Mouse (Mus musculus): ENCODE measurements around the gene Cox20. TPM values are rescaled to one million over a fixed set of nuclear protein-coding genes. Genes with fewer than 3 reads are reported as not detected.
"Not testable (repeated sequence)": the region's sequence is repeated elsewhere in the genome, so short reads cannot be mapped to it uniquely, and the experiment has no call there.

The Cox20 gene
- polyA plus RNA-seq, 1 experiment from 2014 or later = 146 TPM

DNA sequence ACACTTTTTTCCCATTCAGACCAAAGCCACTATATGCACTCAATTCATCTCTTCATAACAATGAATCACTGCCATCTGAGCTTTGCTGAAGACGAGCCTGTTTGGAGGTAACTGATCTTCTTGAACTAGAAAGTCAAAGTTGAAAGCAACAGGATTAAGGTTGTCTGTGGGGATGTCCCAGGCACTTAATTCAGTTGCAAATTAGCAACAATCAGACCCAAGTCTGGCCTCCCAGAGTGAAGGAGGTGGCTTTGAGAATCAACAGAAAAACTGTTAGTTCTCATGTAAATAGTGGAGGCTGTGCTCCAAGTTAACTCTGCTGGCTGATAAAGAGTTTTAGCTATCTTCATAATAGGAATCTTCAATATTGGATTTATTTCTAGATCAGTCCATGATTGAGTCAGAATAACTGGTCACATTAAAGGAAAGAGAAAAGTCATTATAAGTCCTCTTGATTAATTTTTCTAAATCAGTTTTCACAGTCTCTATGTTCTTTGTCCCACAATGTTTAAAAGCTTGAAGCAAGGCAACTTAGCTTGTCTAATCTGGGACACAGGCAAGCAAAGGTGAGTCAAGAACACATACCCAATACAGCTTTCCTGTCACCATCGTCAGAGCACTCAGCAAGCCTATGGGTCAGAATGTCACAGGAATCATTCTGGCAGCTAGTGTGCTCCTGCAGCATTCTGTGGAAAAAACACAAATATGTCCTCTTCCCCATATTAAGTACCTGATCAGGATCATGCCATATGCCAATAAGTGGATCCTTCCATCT, 34.8 kb upstream of the Cox20 start:
- WGBS = 61% methylated on average over 2 of the region's 2 CpGs
- Histone ChIP-seq H3K27ac (replicated peaks) (no peak overlapping the region), H3K4me3 (ENCODE audit: low read depth, low read length) (no peak overlapping the region), H3K4me2 (replicated peaks; ENCODE audit: low read depth) (no peak overlapping the region), H3K27me3 (ENCODE audit: control insufficient read depth, insufficient read depth, low read length) (no peaks in the 10 kb centered on the region), H3K9me3 (ENCODE audit: control insufficient read depth, low read length) (no peaks in the 10 kb centered on the region), H3K9ac (ENCODE audit: low read length) (no peak overlapping the region), H3K4me1 (replicated peaks; ENCODE audit: control insufficient read depth, insufficient read depth) (no peaks in the 10 kb centered on the region), H3K36me3 (ENCODE audit: control insufficient read depth, insufficient read depth, low read length) (no peaks in the 10 kb centered on the region)
- TF ChIP-seq CTCF (IDR thresholded peaks at IDR 0.05; ENCODE audit: low read depth) = no peak
- TF ChIP-seq EP300 (optimal IDR thresholded peaks at IDR 0.05) = no peak
- no peak for ATAC-seq (ENCODE audit: low FRiP score, low TSS enrichment)
- no peak for DNase-seq (ENCODE audit: low spot score)

DNA sequence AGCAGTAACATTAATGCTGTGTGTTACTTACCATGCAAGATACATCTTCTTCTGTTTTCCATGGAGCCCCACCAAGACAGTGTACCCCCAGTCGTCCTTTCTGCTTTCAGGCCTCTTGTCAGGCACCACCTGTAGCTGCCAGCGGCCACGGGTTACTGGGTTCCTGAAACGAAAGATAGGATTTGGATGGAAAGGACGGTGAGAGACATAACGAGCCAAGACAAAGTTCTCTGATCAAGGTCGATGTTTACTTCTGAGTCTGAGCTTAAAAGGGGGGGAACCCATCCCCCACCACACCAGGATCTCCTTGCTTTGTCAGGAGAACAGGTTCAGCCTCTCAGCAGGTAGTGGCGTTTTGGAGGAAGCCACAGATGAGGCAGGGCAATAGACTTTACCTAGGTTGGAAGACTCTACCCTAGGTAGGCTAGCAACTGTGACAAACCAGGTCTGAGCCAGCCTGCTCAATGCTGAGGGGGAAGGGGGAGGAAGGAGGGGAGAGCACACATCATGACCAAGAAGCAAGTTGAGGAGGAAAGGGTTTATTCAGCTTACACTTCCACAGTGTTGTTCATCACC, 31.2 kb upstream of the Cox20 start:
- Histone ChIP-seq H3K9ac (ENCODE audit: low read length) (no peak overlapping the region), H3K4me2 (replicated peaks; ENCODE audit: low read depth) (no peak overlapping the region), H3K36me3 (ENCODE audit: control insufficient read depth, insufficient read depth, low read length) (no peaks in the 10 kb centered on the region), H3K4me3 (ENCODE audit: low read depth, low read length) (no peak overlapping the region), H3K27ac (replicated peaks) (no peak overlapping the region), H3K27me3 (ENCODE audit: control insufficient read depth, insufficient read depth, low read length) (no peaks in the 10 kb centered on the region), H3K4me1 (replicated peaks; ENCODE audit: control insufficient read depth, insufficient read depth) (no peaks in the 10 kb centered on the region), H3K9me3 (ENCODE audit: control insufficient read depth, low read length) (no peaks in the 10 kb centered on the region)
- no peak for ATAC-seq (ENCODE audit: low FRiP score, low TSS enrichment)
- WGBS = 55% methylated on average over 8 of the region's 8 CpGs
- no peak for DNase-seq (ENCODE audit: low spot score)
- TF ChIP-seq EP300 (optimal IDR thresholded peaks at IDR 0.05) (no peak), CTCF (IDR thresholded peaks at IDR 0.05; ENCODE audit: low read depth) (no peak)

DNA sequence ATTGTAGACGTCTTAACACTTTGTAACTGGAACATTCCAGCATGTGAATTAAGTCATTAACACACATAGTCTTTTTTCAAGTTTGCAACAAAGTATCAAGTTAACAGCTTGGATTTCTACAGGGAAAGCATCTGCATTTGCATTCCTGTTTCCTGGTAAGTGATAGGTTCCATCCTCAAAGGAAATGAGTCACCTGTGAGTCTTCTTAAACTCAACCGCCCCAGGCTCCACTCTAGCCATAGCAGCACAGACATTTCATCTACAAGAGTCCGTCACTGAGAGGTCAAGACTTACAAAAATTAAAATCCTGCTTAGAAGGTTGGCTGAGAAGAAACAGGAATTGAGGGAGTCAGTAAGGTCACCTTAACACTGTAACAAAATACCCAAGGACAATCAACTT, 27.2 kb upstream of the Cox20 start:
- Histone ChIP-seq H3K27me3 (ENCODE audit: control insufficient read depth, insufficient read depth, low read length) (no peaks in the 10 kb centered on the region), H3K4me2 (replicated peaks; ENCODE audit: low read depth) (no peak overlapping the region), H3K9me3 (ENCODE audit: control insufficient read depth, low read length) (no peaks in the 10 kb centered on the region), H3K4me3 (ENCODE audit: low read depth, low read length) (no peak overlapping the region), H3K27ac (replicated peaks) (no peak overlapping the region), H3K9ac (ENCODE audit: low read length) (no peak overlapping the region), H3K4me1 (replicated peaks; ENCODE audit: control insufficient read depth, insufficient read depth) (no peaks in the 10 kb centered on the region), H3K36me3 (ENCODE audit: control insufficient read depth, insufficient read depth, low read length) (no peaks in the 10 kb centered on the region)
- DNase-seq (ENCODE audit: low spot score) (no peak), ATAC-seq (ENCODE audit: low FRiP score, low TSS enrichment) (no peak)
- TF ChIP-seq CTCF (IDR thresholded peaks at IDR 0.05; ENCODE audit: low read depth) (no peak), EP300 (optimal IDR thresholded peaks at IDR 0.05) (no peak)
- WGBS = 81% methylated on average over 3 of the region's 3 CpGs

DNA sequence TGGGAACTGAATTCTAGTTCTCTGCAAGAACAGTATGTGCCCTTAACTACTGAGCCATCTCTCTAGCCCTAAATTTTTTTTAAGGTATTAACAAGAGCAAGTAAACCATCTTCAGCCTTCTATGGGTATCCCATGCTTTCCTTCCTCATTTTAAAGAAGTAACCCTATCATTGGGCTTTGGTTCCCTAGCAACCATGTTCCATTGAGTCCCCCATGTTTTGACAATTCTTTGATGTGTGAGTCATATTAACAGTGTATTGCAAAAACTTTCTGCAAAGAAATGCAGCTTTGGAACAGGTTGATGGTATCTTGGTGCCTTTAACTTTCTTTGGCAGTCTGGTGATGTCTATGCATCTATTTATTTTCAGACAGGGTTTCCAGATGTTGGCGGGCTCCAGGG, 24.9 kb upstream of the Cox20 start:
- Histone ChIP-seq H3K27me3 (ENCODE audit: control insufficient read depth, insufficient read depth, low read length) (no peaks in the 10 kb centered on the region), H3K4me3 (ENCODE audit: low read depth, low read length) (no peak overlapping the region), H3K4me2 (replicated peaks; ENCODE audit: low read depth) (no peak overlapping the region), H3K4me1 (replicated peaks; ENCODE audit: control insufficient read depth, insufficient read depth) (no peaks in the 10 kb centered on the region), H3K36me3 (ENCODE audit: control insufficient read depth, insufficient read depth, low read length) (no peaks in the 10 kb centered on the region), H3K9me3 (ENCODE audit: control insufficient read depth, low read length) (no peaks in the 10 kb centered on the region), H3K9ac (ENCODE audit: low read length) (no peak overlapping the region), H3K27ac (replicated peaks) (no peak overlapping the region)
- TF ChIP-seq CTCF (IDR thresholded peaks at IDR 0.05; ENCODE audit: low read depth) (no peak), EP300 (optimal IDR thresholded peaks at IDR 0.05) (no peak)
- WGBS = 91% methylated on average over 1 of the region's 1 CpGs
- ATAC-seq (ENCODE audit: low FRiP score, low TSS enrichment) = no peak
- no peak for DNase-seq (ENCODE audit: low spot score)

DNA sequence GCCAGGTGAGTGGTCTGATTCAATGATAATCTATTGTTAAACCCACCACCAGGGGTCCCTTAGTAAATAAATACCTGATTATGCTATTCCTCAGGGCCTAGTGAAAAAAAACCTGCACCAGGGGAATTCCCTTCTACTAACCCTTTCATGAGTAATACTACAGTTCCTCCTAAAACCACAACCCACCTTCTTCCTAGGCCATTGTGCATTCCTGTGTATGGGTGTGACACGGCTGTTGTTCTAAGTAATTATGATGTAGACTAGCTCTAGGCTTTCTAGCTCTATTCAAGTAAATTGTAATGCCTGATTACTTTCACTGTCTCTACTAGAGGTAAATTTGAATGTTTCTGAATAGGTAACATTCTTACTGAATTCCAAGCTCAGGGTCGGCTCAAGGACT, 17.7 kb upstream of the Cox20 start:
- not testable (repeated sequence) for H3K4me3 ChIP-seq (ENCODE audit: low read depth, low read length); H3K36me3 ChIP-seq (ENCODE audit: control insufficient read depth, insufficient read depth, low read length); H3K27ac ChIP-seq (replicated peaks); H3K9me3 ChIP-seq (ENCODE audit: control insufficient read depth, low read length); H3K4me1 ChIP-seq (replicated peaks; ENCODE audit: control insufficient read depth, insufficient read depth); DNase-seq (ENCODE audit: low spot score); ATAC-seq (ENCODE audit: low FRiP score, low TSS enrichment); H3K27me3 ChIP-seq (ENCODE audit: control insufficient read depth, insufficient read depth, low read length); H3K9ac ChIP-seq (ENCODE audit: low read length); H3K4me2 ChIP-seq (replicated peaks; ENCODE audit: low read depth)
- WGBS = 89% methylated on average over 2 of the region's 2 CpGs

DNA sequence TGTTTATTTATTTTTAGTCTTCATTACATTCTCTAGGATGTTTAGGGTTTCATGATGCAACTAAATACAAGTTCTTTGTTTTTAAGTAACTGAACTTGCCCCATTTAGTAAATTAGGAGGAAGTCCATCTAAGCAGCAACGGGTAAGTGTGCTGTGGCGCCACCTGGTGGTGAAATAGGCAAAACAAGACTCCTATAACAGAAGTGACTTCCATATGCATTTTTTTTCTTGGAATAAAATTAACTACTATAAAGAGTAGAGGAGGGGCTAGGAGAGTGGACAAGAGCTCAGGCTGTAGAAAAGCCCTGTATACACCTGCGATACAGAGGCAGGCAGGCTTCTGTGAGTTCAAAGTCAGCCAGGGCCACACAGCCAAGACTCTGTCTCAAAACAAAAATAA, 15.5 kb upstream of the Cox20 start:
- Histone ChIP-seq H3K9ac (ENCODE audit: low read length) (no peak overlapping the region), H3K36me3 (ENCODE audit: control insufficient read depth, insufficient read depth, low read length) (no peaks in the 10 kb centered on the region), H3K27me3 (ENCODE audit: control insufficient read depth, insufficient read depth, low read length) (no peaks in the 10 kb centered on the region), H3K4me3 (ENCODE audit: low read depth, low read length) (no peak overlapping the region), H3K27ac (replicated peaks) (no peak overlapping the region), H3K4me1 (replicated peaks; ENCODE audit: control insufficient read depth, insufficient read depth) (no peaks in the 10 kb centered on the region), H3K4me2 (replicated peaks; ENCODE audit: low read depth) (no peak overlapping the region), H3K9me3 (ENCODE audit: control insufficient read depth, low read length) (no peaks in the 10 kb centered on the region)
- no peak; the same call in 1 of the 2 replicates for ATAC-seq (ENCODE audit: low FRiP score, low TSS enrichment)
- TF ChIP-seq EP300 (optimal IDR thresholded peaks at IDR 0.05) (no peak), CTCF (IDR thresholded peaks at IDR 0.05; ENCODE audit: low read depth) (peak; percentile 90)
- peak; percentile 74 for DNase-seq (ENCODE audit: low spot score)
- 31% methylated on average over 3 of the region's 3 CpGs for WGBS
